Comparison of ENCODE assay signal across 21 mouse cellular contexts in genomic region chr7:132344606-132345005, GRCm38 (mm10). TPM values are rescaled to one million over a fixed set of nuclear protein-coding genes. Genes with fewer than 3 reads are reported as not detected.
DNase-seq lines count a peak whose midpoint lies in the region; ATAC-seq and TF ChIP-seq lines count a peak whose summit lies in the region.
"Had no signal": no experiment of that assay in that cellular context is flagged by ENCODE, and none has a peak within 500 bp of the region (broad histone marks: within the 10 kb centered on the region; RNA-seq: fewer than 3 reads in every experiment).

No protein-coding gene starts in this region.

- no peaks in the 10 kb centered on the region for H3K27me3 ChIP-seq in stomach, postnatal 0 days (ENCODE audit: control insufficient read depth, insufficient read depth, low read length)
- H3K27me3 ChIP-seq: embryonic facial prominence, embryonic 15.5 days; forebrain, embryonic 15.5 days; heart, embryonic 15.5 days had no signal

- H3K4me2 ChIP-seq in stomach, postnatal 0 days (replicated peaks; ENCODE audit: low read depth), result no peak overlapping the region
- H3K4me2 ChIP-seq: embryonic facial prominence, embryonic 15.5 days; forebrain, embryonic 15.5 days; heart, embryonic 11.5 days; heart, embryonic 15.5 days had no signal

- TF ChIP-seq CTCF in stomach, postnatal 0 days (IDR thresholded peaks at IDR 0.05; ENCODE audit: low read depth), result no peak

- H3K4me3 ChIP-seq in stomach, postnatal 0 days (ENCODE audit: low read depth, low read length), result no peak overlapping the region
- H3K4me3 ChIP-seq: embryonic facial prominence, embryonic 15.5 days; erythroblast, embryonic 14.5 days; forebrain, embryonic 15.5 days; heart, adult 2 months; heart, embryonic 15.5 days had no signal

- H3K36me3 ChIP-seq in stomach, postnatal 0 days (ENCODE audit: control insufficient read depth, insufficient read depth, low read length), result no peaks in the 10 kb centered on the region
- H3K36me3 ChIP-seq: embryonic facial prominence, embryonic 15.5 days; forebrain, embryonic 15.5 days; heart, embryonic 15.5 days had no signal

- DNase-seq in adrenal gland, adult 2 months, result peak; percentile 56
- DNase-seq in adrenal gland, adult 18-20 months (ENCODE audit: low spot score in 2 of 2), result no peak
- peak; percentile 37 for DNase-seq in lung, postnatal 25 days (ENCODE audit: low spot score)
- no peak for DNase-seq in lung, postnatal 10 days
- DNase-seq in Muller cell, postnatal 12 days (ENCODE audit: inconsistent ontology term), result peak; percentile 92
- no peak for DNase-seq in stomach, postnatal 0 days (ENCODE audit: low spot score)
- no peak for DNase-seq in frontal cortex, postnatal 10 days (ENCODE audit: low spot score in 2 of 2)
- no peak for DNase-seq in ovary, postnatal 10 days (ENCODE audit: low spot score)
- DNase-seq: adrenal gland, postnatal 25 days; cerebellum, adult 8-10 months; cerebellum, postnatal 14 days; embryo, embryonic 11 days; gastrocnemius, postnatal 14 days; heart, adult 2 months had no signal

- no peak for TF ChIP-seq EP300 in stomach, postnatal 0 days (optimal IDR thresholded peaks at IDR 0.05)

- H3K9me3 ChIP-seq in stomach, postnatal 0 days (ENCODE audit: control insufficient read depth, low read length), result no peaks in the 10 kb centered on the region
- H3K9me3 ChIP-seq: embryonic facial prominence, embryonic 15.5 days; forebrain, embryonic 15.5 days; heart, embryonic 15.5 days had no signal

- H3K27ac ChIP-seq in stomach, postnatal 0 days (replicated peaks), result peak overlapping the region; percentile 76
- H3K27ac ChIP-seq: embryonic facial prominence, embryonic 15.5 days; forebrain, embryonic 15.5 days; heart, adult 2 months; heart, embryonic 15.5 days had no signal

- H3K4me1 ChIP-seq in stomach, postnatal 0 days (replicated peaks; ENCODE audit: control insufficient read depth, insufficient read depth), result no peaks in the 10 kb centered on the region
- H3K4me1 ChIP-seq: forebrain, embryonic 15.5 days; heart, embryonic 15.5 days had no signal

- H3K9ac ChIP-seq in stomach, postnatal 0 days (ENCODE audit: low read length), result no peak overlapping the region
- H3K9ac ChIP-seq: embryonic facial prominence, embryonic 15.5 days; forebrain, embryonic 15.5 days; heart, embryonic 15.5 days had no signal

- WGBS in stomach, postnatal 0 days, result 22% methylated on average over 4 of the region's 4 CpGs

- ATAC-seq in stomach, postnatal 0 days (ENCODE audit: low FRiP score, low TSS enrichment), result peak; percentile 38; the same call in 1 of the 2 replicates
- ATAC-seq: forebrain, embryonic 15.5 days; hindbrain, embryonic 16.5 days; inflammation-experienced regulatory T-cells, adult 6 months had no signal

RNA-seq across cellular contexts. Expression of gene Chst15, which starts 27.6 kb away (rescaled TPM):
- 10 to 100 TPM; 37.3 to 46.2 TPM for total RNA-seq in adrenal gland, adult 2 months (2021)
- polyA plus RNA-seq in adrenal gland, adult 2 months (2012; rRNA removed), result 9.6 and 10.4 TPM in 2 replicates
- 10 to 100 TPM; 34.1 to 43.9 TPM for total RNA-seq in adrenal gland, adult 18-20 months (2021)
- polyA plus RNA-seq in stomach, postnatal 0 days (2015; fragmentation: Nextera tagmentation; extraction: Ambion mirVana), result 11.5 and 12.1 TPM in 2 replicates

Comparison
In these comparisons a context has a peak if more than half of its experiments do, and no peak if none do; other contexts are left out.
1. DNase-seq: peak in adrenal gland, adult 2 months (single experiment), lung, postnatal 25 days (single experiment) and Muller cell, postnatal 12 days (single experiment); none in adrenal gland, adult 18-20 months (0 of 2), lung, postnatal 10 days (single experiment), stomach, postnatal 0 days (single experiment), frontal cortex, postnatal 10 days (0 of 2) and ovary, postnatal 10 days (single experiment).